Mouse (Mus musculus) neural tube, embryonic 11.5 days (tissue): ENCODE results near the gene Vps53. TPM values are rescaled to one million over a fixed set of nuclear protein-coding genes. Genes with fewer than 3 reads are reported as not detected.

ENCODE experiments used
- ATAC-seq: fragments of 200-750 bp; cut with Nextera tagmentation; 2 replicates; pipeline ENCODE4 v1.8.0; 2017; ENCODE audit warnings: moderate number of reproducible peaks, mild to moderate bottlenecking, moderate TSS enrichment, moderate library complexity; ENCODE audit not compliant: insufficient read depth, low FRiP score, low TSS enrichment
- DNase-seq: peaks from one replicate; pipeline ENCODE4 v3.0.0-alpha.2; 2015; ENCODE audit warnings: low spot score
- H3K27ac ChIP-seq: fragments of 300-500 bp; sonication (generic); 2 replicates; pipeline ENCODE4 v1.5.1; 2014; ENCODE audit warnings: low read depth, mild to moderate bottlenecking, low read length
- H3K27me3 ChIP-seq: fragments of 300-500 bp; sonication (generic); 2 replicates; pipeline ENCODE4 v1.6.1; 2014; ENCODE audit warnings: mild to moderate bottlenecking, low read length, mixed read lengths; ENCODE audit not compliant: control insufficient read depth, insufficient read depth
- H3K36me3 ChIP-seq: fragments of 300-500 bp; sonication (generic); 2 replicates; pipeline ENCODE4 v1.6.1; 2014; ENCODE audit warnings: mild to moderate bottlenecking, low read length, moderate library complexity, mixed read lengths; ENCODE audit not compliant: control insufficient read depth, insufficient read depth
- H3K4me1 ChIP-seq: fragments of 300-500 bp; sonication (generic); 2 replicates; pipeline ENCODE4 v1.6.1; 2014; ENCODE audit warnings: low read length, mixed read lengths; ENCODE audit not compliant: control insufficient read depth, insufficient read depth
- H3K4me2 ChIP-seq: fragments of 300-500 bp; sonication (generic); 2 replicates; pipeline ENCODE4 v1.6.1; 2014; ENCODE audit warnings: low read depth, mild to moderate bottlenecking, moderate library complexity
- H3K4me3 ChIP-seq: fragments of 300-500 bp; sonication (generic); 2 replicates; pipeline ENCODE4 v1.5.1; 2014; ENCODE audit warnings: low read depth, low read length
- H3K9ac ChIP-seq: fragments of 300-500 bp; sonication (generic); 2 replicates; pipeline ENCODE4 v1.6.1; 2014; ENCODE audit warnings: mild to moderate bottlenecking, low read length
- H3K9me3 ChIP-seq: fragments of 300-500 bp; sonication (generic); 2 replicates; pipeline ENCODE4 v1.6.1; 2016; ENCODE audit warnings: low read length; ENCODE audit not compliant: control insufficient read depth
- WGBS: fragments of 180-500 bp; shearing (Covaris S2); extraction: QIAGEN DNeasy Blood & Tissue Kit; methylation state at CpG from one replicate; pipeline ENCODE4 v1.1.7; 2014; 5-methylcytosine and 5-hydroxymethylcytosine counted together
- polyA plus RNA-seq: library from polyadenylated mRNA; unstranded; fragments of >200 nt; fragmentation: Nextera tagmentation; extraction: Ambion mirVana; gene quantifications from 2 replicates; pipeline ENCODE4 v1.2.1, GENCODE M21; 2014

Vps53 gene
- polyA plus RNA-seq, 1 experiment from 2014 or later = 50.8 TPM

GRCm38 (mm10) chr11:76180146-76180540 lies 696 bp upstream of the Vps53 start:
- H3K27ac ChIP-seq = no peak overlapping the region
- no peaks in the 10 kb centered on the region for H3K9me3 ChIP-seq
- peak overlapping the region; percentile 92 for H3K4me3 ChIP-seq
- WGBS = 27% methylated on average over 7 of the region's 7 CpGs
- no peaks in the 10 kb centered on the region for H3K36me3 ChIP-seq
- DNase-seq (no peak), ATAC-seq (no peak)
- peak overlapping the region; percentile 70 for H3K9ac ChIP-seq
- peak overlapping the region; percentile 67 for H3K4me2 ChIP-seq
- H3K27me3 ChIP-seq = no peaks in the 10 kb centered on the region
- peaks cover 4% of the 10 kb centered on the region; the same call in 1 of the 2 replicates for H3K4me1 ChIP-seq

- H3K9me3 ChIP-seq = no peaks in the 10 kb centered on the region
- no peaks in the 10 kb centered on the region for H3K27me3 ChIP-seq
- 3% methylated on average over 28 of the region's 28 CpGs for WGBS
- DNase-seq = peak; percentile 56
- peaks cover 4% of the 10 kb centered on the region; the same call in 1 of the 2 replicates for H3K4me1 ChIP-seq
- peak overlapping the region; percentile 35; the same call in 1 of the 2 replicates for H3K27ac ChIP-seq
- peak overlapping the region; percentile 92 for H3K4me3 ChIP-seq
- no peaks in the 10 kb centered on the region for H3K36me3 ChIP-seq
- peak overlapping the region; percentile 70 for H3K9ac ChIP-seq
- ATAC-seq = peak; percentile 58
- peak overlapping the region; percentile 67 for H3K4me2 ChIP-seq
Measured at GRCm38 (mm10) chr11:76178726-76179494, 537 bp downstream of the Vps53 start.

- Histone ChIP-seq H3K9me3 (no peaks in the 10 kb centered on the region), H3K36me3 (no peaks in the 10 kb centered on the region), H3K27me3 (no peaks in the 10 kb centered on the region), H3K9ac (no peak overlapping the region), H3K4me2 (no peak overlapping the region), H3K27ac (no peak overlapping the region), H3K4me1 (no peaks in the 10 kb centered on the region), H3K4me3 (no peak overlapping the region)
- 67% methylated on average over 5 of the region's 5 CpGs for WGBS
- no peak for DNase-seq
- ATAC-seq = no peak
Measured at GRCm38 (mm10) chr11:76170207-76170606, 9.2 kb downstream of the Vps53 start.

GRCm38 (mm10) chr11:76168976-76169375 lies 10.5 kb downstream of the Vps53 start:
- 84% methylated on average over 3 of the region's 3 CpGs for WGBS
- DNase-seq (no peak), ATAC-seq (no peak)
- Histone ChIP-seq H3K4me2 (no peak overlapping the region), H3K4me1 (no peaks in the 10 kb centered on the region), H3K9me3 (no peaks in the 10 kb centered on the region), H3K9ac (no peak overlapping the region), H3K4me3 (no peak overlapping the region), H3K27me3 (no peaks in the 10 kb centered on the region), H3K36me3 (no peaks in the 10 kb centered on the region), H3K27ac (no peak overlapping the region)

GRCm38 (mm10) chr11:76167079-76167765 lies 12.2 kb downstream of the Vps53 start:
- H3K27ac ChIP-seq = no peak overlapping the region
- H3K9ac ChIP-seq = no peak overlapping the region
- no peak for ATAC-seq
- no peaks in the 10 kb centered on the region for H3K9me3 ChIP-seq
- H3K4me1 ChIP-seq = no peaks in the 10 kb centered on the region
- no peak overlapping the region for H3K4me3 ChIP-seq
- no peak overlapping the region for H3K4me2 ChIP-seq
- no peaks in the 10 kb centered on the region for H3K27me3 ChIP-seq
- peaks cover 2% of the 10 kb centered on the region; the same call in 1 of the 2 replicates for H3K36me3 ChIP-seq
- DNase-seq = peak; percentile 67
- 35% methylated on average over 5 of the region's 5 CpGs for WGBS

- H3K27me3 ChIP-seq = no peaks in the 10 kb centered on the region
- H3K4me3 ChIP-seq = no peak overlapping the region
- no peaks in the 10 kb centered on the region for H3K4me1 ChIP-seq
- no peak overlapping the region for H3K27ac ChIP-seq
- DNase-seq (no peak), ATAC-seq (no peak)
- 96% methylated on average over 4 of the region's 4 CpGs for WGBS
- peaks cover 2% of the 10 kb centered on the region; the same call in 1 of the 2 replicates for H3K36me3 ChIP-seq
- no peak overlapping the region for H3K4me2 ChIP-seq
- H3K9ac ChIP-seq = no peak overlapping the region
- no peaks in the 10 kb centered on the region for H3K9me3 ChIP-seq
Measured at GRCm38 (mm10) chr11:76166657-76167056, 12.8 kb downstream of the Vps53 start.

DNA sequence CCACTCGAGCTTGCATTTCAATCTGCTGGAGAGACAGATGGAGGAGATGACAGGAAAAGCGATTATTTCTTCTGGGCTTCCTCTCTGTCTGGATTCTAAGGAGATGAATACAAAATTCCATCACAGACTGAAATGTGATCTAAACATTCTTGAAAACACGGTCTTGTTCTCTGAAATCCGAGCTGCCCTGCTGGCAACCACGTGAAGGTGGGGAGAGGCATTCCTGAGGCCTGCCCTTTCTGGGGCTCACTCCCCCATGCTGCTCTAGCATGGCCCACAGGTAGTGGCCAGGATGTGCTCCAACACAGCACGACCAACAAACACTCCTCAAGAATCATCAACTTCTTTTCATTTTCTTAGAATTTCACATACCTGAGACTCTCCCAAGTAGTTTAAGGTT lies 19.2 kb downstream of the Vps53 start:
- no peak overlapping the region for H3K27ac ChIP-seq
- 60% methylated on average over 6 of the region's 6 CpGs for WGBS
- no peak overlapping the region for H3K4me2 ChIP-seq
- ATAC-seq = no peak
- H3K36me3 ChIP-seq = peaks cover 2% of the 10 kb centered on the region; the same call in 1 of the 2 replicates
- no peaks in the 10 kb centered on the region for H3K9me3 ChIP-seq
- no peak for DNase-seq
- no peaks in the 10 kb centered on the region for H3K4me1 ChIP-seq
- no peak overlapping the region for H3K9ac ChIP-seq
- no peak overlapping the region for H3K4me3 ChIP-seq
- no peaks in the 10 kb centered on the region for H3K27me3 ChIP-seq

- Histone ChIP-seq H3K27me3 (no peaks in the 10 kb centered on the region), H3K9ac (no peak overlapping the region), H3K4me1 (no peaks in the 10 kb centered on the region), H3K4me3 (no peak overlapping the region), H3K9me3 (no peaks in the 10 kb centered on the region), H3K27ac (no peak overlapping the region), H3K4me2 (no peak overlapping the region), H3K36me3 (peaks cover 2% of the 10 kb centered on the region; the same call in 1 of the 2 replicates)
- DNase-seq = no peak
- WGBS = 90% methylated on average over 2 of the region's 2 CpGs
- no peak for ATAC-seq
Measured at GRCm38 (mm10) chr11:76158375-76158774, 21.1 kb downstream of the Vps53 start.
